Mouse (Mus musculus) kidney, embryonic 15.5 days (tissue): ENCODE measurements at regions not wholly inside any gene's neighbourhood (a gene's known extent, or its start where the extent isn't known, plus 50 kb on each side); places are given as distances from the start of the nearest gene placed in this dataset. TPM values are rescaled to one million over a fixed set of nuclear protein-coding genes. Genes with fewer than 3 reads are reported as not detected.

ENCODE experiments used
- microRNA-seq: library from miRNA; unstranded; fragments of <30 nt; microRNA quantifications from one replicate; pipeline ENCODE4, GENCODE M21; 2016

Small RNA genes in the stretch of these regions (microRNA-seq; reads per million reads assigned to microRNA genes)
- not detected for gene Gm25779
